Mouse (Mus musculus): ENCODE results near the gene Zbtb4. TPM values are rescaled to one million over a fixed set of nuclear protein-coding genes. Genes with fewer than 3 reads are reported as not detected.

The Zbtb4 gene
- polyA plus RNA-seq, 1 experiment from 2014 or later = 3.6 TPM

DNA sequence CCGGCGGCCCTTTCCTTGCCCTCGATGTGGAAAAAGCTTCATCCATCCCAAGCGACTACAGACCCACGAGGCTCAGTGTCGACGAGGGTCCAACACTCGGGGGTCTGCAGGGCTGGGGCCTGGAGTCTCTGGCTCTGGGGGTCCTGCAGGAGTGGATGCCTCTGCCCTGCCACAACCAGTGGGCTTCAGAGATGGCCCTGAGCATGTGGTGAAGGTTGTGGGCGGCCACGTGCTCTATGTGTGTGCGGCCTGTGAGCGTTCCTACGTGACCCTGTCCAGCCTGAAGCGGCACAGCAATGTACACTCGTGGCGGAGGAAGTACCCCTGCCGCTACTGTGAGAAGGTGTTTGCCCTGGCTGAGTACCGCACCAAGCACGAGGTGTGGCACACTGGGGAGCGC lies 10.8 kb downstream of the Zbtb4 start:
- no peak for ATAC-seq (replicated peaks; ENCODE audit: extremely low read depth, insufficient read depth, low FRiP score)
- Histone ChIP-seq H3K4me2 (ENCODE audit: low read depth, low read length) (no peak overlapping the region), H3K36me3 (ENCODE audit: control insufficient read depth, insufficient read depth) (no peaks in the 10 kb centered on the region; the same call in 1 of the 2 replicates), H3K9me3 (replicated peaks; ENCODE audit: control insufficient read depth, low read length) (no peaks in the 10 kb centered on the region), H3K9ac (ENCODE audit: low read length) (no peak overlapping the region), H3K4me3 (ENCODE audit: low read length) (no peak overlapping the region), H3K27me3 (ENCODE audit: control insufficient read depth, insufficient read depth, low read length) (no peaks in the 10 kb centered on the region), H3K4me1 (ENCODE audit: control insufficient read depth, insufficient read depth, low read length) (peaks cover 9% of the 10 kb centered on the region), H3K27ac (ENCODE audit: low read length) (no peak overlapping the region)
- WGBS = 86% methylated on average over 20 of the region's 20 CpGs

DNA sequence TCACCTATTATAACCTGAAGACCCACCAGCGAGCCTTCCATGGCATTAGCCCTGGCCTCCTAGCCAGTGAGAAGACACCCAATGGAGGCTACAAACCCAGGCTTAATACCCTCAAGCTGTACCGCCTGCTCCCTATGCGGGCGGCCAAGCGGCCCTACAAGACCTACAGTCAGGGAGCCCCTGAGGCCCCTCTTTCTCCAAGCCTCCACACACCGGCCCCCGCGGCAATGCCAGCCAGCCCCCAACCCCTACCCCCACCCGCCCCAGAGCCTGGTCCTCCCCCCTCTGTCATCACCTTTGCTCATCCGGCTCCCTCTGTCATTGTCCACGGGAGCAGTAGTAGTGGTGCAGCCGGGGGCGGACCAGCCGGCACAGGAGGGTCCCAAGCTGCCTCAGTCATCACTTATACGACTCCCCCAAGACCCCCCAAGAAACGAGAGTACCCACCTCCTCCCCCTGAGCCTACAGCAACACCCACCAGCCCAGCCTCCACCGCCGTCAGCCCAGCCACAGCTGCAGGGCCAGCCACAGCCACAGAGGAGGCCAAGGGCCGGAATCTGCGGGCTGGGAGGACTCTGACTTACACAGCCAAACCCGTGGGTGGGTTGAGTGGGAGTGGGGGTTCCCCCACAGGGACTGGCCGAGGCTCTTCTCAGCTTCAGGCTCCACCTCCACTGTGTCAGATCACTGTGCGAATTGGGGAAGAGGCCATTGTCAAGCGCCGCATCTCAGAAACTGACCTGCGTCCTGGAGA lies 12.0 kb downstream of the Zbtb4 start:
- 62% methylated on average over 26 of the region's 26 CpGs for WGBS
- H3K36me3 ChIP-seq (ENCODE audit: control insufficient read depth, insufficient read depth) = no peaks in the 10 kb centered on the region; the same call in 1 of the 2 replicates
- no peak overlapping the region; the same call in 1 of the 2 replicates for H3K9ac ChIP-seq (ENCODE audit: low read length)
- H3K27ac ChIP-seq (ENCODE audit: low read length) = no peak overlapping the region
- no peaks in the 10 kb centered on the region for H3K9me3 ChIP-seq (replicated peaks; ENCODE audit: control insufficient read depth, low read length)
- no peak overlapping the region for H3K4me3 ChIP-seq (ENCODE audit: low read length)
- ATAC-seq (replicated peaks; ENCODE audit: extremely low read depth, insufficient read depth, low FRiP score) = no peak
- H3K27me3 ChIP-seq (ENCODE audit: control insufficient read depth, insufficient read depth, low read length) = no peaks in the 10 kb centered on the region
- H3K4me2 ChIP-seq (ENCODE audit: low read depth, low read length) = no peak overlapping the region
- peaks cover 9% of the 10 kb centered on the region for H3K4me1 ChIP-seq (ENCODE audit: control insufficient read depth, insufficient read depth, low read length)

DNA sequence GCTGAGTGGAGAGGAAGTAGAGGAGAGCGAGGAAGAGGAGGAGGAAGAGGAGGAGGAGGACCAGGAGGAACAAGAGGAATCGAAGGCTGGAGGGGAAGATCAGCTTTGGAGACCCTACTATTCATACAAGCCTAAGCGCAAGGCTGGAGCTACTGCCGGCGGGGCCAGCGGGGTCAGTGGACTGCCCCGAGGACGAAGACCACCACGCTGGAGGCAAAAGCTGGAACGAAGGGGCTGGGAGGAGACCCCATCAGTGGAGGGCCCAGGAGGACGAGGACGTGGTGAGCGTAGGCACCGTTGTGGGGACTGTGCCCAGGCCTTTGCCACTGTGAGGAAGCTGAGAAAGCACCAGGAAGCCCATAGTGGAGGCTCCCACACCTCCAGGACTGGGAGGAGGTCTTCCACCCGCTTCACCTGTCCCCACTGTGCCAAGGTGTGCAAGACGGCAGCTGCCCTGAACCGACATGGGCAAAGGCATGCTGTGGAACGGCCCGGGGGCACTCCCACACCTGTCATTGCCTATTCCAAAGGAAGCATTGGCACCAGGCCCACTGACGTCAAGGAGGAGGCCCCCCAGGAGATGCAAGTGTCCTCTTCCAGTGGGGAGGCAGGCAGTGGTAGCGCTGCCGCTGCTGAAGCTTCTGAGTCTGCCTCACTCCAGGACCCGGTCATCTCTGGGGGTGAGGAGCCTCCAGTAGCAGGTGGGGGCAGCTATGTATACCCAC lies 12.7 kb downstream of the Zbtb4 start:
- Histone ChIP-seq H3K27me3 (ENCODE audit: control insufficient read depth, insufficient read depth, low read length) (no peaks in the 10 kb centered on the region), H3K4me3 (ENCODE audit: low read length) (no peak overlapping the region), H3K4me1 (ENCODE audit: control insufficient read depth, insufficient read depth, low read length) (peaks cover 9% of the 10 kb centered on the region), H3K4me2 (ENCODE audit: low read depth, low read length) (no peak overlapping the region), H3K9me3 (replicated peaks; ENCODE audit: control insufficient read depth, low read length) (no peaks in the 10 kb centered on the region), H3K27ac (ENCODE audit: low read length) (no peak overlapping the region), H3K36me3 (ENCODE audit: control insufficient read depth, insufficient read depth) (no peaks in the 10 kb centered on the region; the same call in 1 of the 2 replicates), H3K9ac (ENCODE audit: low read length) (no peak overlapping the region; the same call in 1 of the 2 replicates)
- WGBS = 68% methylated on average over 23 of the region's 23 CpGs
- no peak for ATAC-seq (replicated peaks; ENCODE audit: extremely low read depth, insufficient read depth, low FRiP score)

DNA sequence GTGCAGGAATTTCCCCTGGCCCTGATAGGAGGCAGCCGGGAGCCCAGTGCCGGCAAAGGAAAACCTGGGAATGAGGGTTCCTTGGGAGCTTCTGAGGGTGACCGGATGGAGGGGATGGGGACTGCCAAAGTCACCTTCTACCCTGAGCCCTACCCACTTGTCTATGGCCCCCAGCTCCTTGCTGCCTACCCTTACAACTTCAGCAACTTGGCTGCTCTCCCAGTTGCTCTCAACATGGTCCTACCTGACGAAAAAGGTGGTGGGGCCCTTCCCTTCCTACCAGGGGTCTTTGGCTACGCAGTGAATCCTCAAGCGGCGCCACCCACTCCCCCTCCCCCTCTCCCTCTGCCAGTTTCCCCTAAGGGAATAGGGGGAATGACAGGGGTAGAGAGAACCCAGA lies 13.3 kb downstream of the Zbtb4 start:
- 0 out of 2 replicates have a peak, but pooled peaks have one; percentile 12 for ATAC-seq (replicated peaks; ENCODE audit: extremely low read depth, insufficient read depth, low FRiP score)
- H3K4me2 ChIP-seq (ENCODE audit: low read depth, low read length) = no peak overlapping the region

DNA sequence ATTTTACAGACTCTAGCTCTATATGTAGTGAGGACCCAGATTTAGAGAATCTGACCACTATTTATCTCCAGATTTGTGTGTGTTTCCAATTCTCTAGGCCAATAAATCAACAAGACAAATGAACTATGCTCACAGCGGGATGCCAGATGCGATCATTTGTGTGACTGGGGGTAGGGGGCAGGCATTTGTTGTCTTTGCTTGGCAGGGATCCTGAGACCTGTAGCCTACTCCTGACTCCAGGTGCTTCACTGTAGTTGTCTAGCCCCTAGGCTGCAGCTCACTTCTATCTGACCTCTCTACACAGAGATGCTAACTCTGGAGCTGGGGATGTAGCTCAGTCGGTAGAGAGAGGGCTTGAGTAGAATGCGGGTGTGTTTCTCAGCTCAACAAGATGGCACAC lies 16.1 kb downstream of the Zbtb4 start:
- Histone ChIP-seq H3K27me3 (ENCODE audit: control insufficient read depth, insufficient read depth, low read length) (no peaks in the 10 kb centered on the region), H3K9ac (ENCODE audit: low read length) (no peak overlapping the region), H3K4me1 (ENCODE audit: control insufficient read depth, insufficient read depth, low read length) (peaks cover 17% of the 10 kb centered on the region), H3K4me3 (ENCODE audit: low read length) (no peak overlapping the region), H3K4me2 (ENCODE audit: low read depth, low read length) (no peak overlapping the region), H3K27ac (ENCODE audit: low read length) (no peak overlapping the region), H3K9me3 (replicated peaks; ENCODE audit: control insufficient read depth, low read length) (no peaks in the 10 kb centered on the region), H3K36me3 (ENCODE audit: control insufficient read depth, insufficient read depth) (no peaks in the 10 kb centered on the region; the same call in 1 of the 2 replicates)
- 37% methylated on average over 4 of the region's 4 CpGs for WGBS
- no peak for ATAC-seq (replicated peaks; ENCODE audit: extremely low read depth, insufficient read depth, low FRiP score)

More for the DNA sequence above, 13.3 kb downstream of the Zbtb4 start:
- Histone ChIP-seq H3K36me3 (ENCODE audit: control insufficient read depth, insufficient read depth) (no peaks in the 10 kb centered on the region; the same call in 1 of the 2 replicates), H3K4me1 (ENCODE audit: control insufficient read depth, insufficient read depth, low read length) (peaks cover 9% of the 10 kb centered on the region), H3K4me3 (ENCODE audit: low read length) (no peak overlapping the region), H3K9me3 (replicated peaks; ENCODE audit: control insufficient read depth, low read length) (no peaks in the 10 kb centered on the region), H3K27ac (ENCODE audit: low read length) (no peak overlapping the region), H3K27me3 (ENCODE audit: control insufficient read depth, insufficient read depth, low read length) (no peaks in the 10 kb centered on the region), H3K9ac (ENCODE audit: low read length) (0 out of 2 replicates have a peak overlapping the region, but pooled peaks have one; percentile 11)
- WGBS = 44% methylated on average over 7 of the region's 7 CpGs

DNA sequence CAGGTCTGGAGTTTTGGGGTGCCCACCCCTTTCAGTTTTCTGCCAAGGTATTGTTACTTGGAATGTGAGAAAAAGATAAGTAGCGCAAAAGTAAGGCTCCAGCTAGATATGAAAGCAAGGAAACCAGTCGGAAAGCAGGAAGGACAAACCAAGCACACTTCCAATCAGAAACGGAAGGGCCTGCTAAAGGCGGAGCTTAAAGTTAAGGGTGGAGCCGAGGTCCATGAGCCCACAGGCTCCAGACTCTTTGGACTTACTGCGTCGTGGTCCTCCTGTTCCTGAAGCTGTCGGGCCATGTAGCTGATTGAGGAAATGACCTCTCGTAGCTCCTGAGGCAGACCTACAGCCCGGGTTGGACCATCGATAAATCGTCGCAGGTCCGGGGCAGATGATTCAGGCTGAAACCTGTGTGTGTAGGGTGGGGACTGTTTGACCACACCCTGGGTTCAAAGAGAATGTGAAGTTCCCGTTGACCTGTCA lies 19.1 kb downstream of the Zbtb4 start:
- Histone ChIP-seq H3K27me3 (ENCODE audit: control insufficient read depth, insufficient read depth, low read length) (no peaks in the 10 kb centered on the region), H3K4me2 (ENCODE audit: low read depth, low read length) (peak overlapping the region; percentile 60), H3K9ac (ENCODE audit: low read length) (peak overlapping the region; percentile 48), H3K36me3 (ENCODE audit: control insufficient read depth, insufficient read depth) (no peaks in the 10 kb centered on the region), H3K9me3 (replicated peaks; ENCODE audit: control insufficient read depth, low read length) (no peaks in the 10 kb centered on the region), H3K27ac (ENCODE audit: low read length) (no peak overlapping the region; the same call in 1 of the 2 replicates), H3K4me3 (ENCODE audit: low read length) (peak overlapping the region; percentile 40), H3K4me1 (ENCODE audit: control insufficient read depth, insufficient read depth, low read length) (peaks cover 8% of the 10 kb centered on the region)
- WGBS = 27% methylated on average over 15 of the region's 15 CpGs
- peak; percentile 34; the same call in 1 of the 2 replicates for ATAC-seq (replicated peaks; ENCODE audit: extremely low read depth, insufficient read depth, low FRiP score)

DNA sequence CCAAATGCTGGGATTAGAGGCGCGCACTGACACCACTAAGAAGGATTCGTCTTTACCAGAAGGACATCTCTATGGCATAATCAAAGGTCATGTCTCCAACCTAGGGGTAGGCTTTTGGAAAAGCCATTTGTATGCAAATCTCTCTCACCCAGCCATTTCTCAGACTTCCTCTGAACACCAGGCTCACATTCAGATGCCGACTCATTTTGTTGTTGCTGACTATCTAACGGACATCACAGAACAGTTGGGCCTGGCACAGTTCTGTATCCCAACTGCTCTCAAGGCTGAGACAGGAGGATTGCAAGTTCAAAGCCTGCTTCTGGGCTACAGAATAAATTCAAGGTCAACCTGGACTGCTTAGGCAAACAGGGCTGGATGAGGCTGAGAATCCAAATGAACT lies 21.6 kb downstream of the Zbtb4 start:
- H3K27me3 ChIP-seq (ENCODE audit: control insufficient read depth, insufficient read depth, low read length) = no peaks in the 10 kb centered on the region
- H3K27ac ChIP-seq (ENCODE audit: low read length) = no peak overlapping the region
- ATAC-seq (replicated peaks; ENCODE audit: extremely low read depth, insufficient read depth, low FRiP score) = no peak
- no peak overlapping the region for H3K9ac ChIP-seq (ENCODE audit: low read length)
- H3K9me3 ChIP-seq (replicated peaks; ENCODE audit: control insufficient read depth, low read length) = no peaks in the 10 kb centered on the region
- peaks cover 8% of the 10 kb centered on the region for H3K4me1 ChIP-seq (ENCODE audit: control insufficient read depth, insufficient read depth, low read length)
- H3K36me3 ChIP-seq (ENCODE audit: control insufficient read depth, insufficient read depth) = no peaks in the 10 kb centered on the region
- no peak overlapping the region for H3K4me2 ChIP-seq (ENCODE audit: low read depth, low read length)
- WGBS = 88% methylated on average over 5 of the region's 5 CpGs
- no peak overlapping the region for H3K4me3 ChIP-seq (ENCODE audit: low read length)

DNA sequence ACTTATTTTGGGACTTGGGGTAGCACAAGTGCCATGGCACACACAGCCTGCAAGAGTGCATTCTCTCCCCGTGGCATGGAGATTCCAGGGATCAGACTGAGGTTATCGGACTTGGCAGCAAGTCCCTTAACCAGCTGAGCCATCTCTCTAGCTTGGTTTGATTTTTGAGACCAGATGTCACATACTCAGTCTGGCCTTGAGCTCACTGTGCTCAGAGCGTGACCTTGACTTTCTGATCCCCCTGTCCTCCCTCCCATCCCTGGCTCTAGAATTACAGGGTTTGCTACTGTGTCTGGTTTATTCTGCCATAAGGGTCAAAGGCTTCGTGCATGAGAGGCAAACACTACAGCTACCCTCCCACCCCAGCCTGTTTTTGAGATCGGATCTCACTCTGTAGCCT lies 23.7 kb downstream of the Zbtb4 start:
- Histone ChIP-seq H3K4me2 (ENCODE audit: low read depth, low read length) (no peak overlapping the region), H3K4me1 (ENCODE audit: control insufficient read depth, insufficient read depth, low read length) (peaks cover 8% of the 10 kb centered on the region), H3K27ac (ENCODE audit: low read length) (0 out of 2 replicates have a peak overlapping the region, but pooled peaks have one; percentile 24), H3K9me3 (replicated peaks; ENCODE audit: control insufficient read depth, low read length) (no peaks in the 10 kb centered on the region), H3K4me3 (ENCODE audit: low read length) (no peak overlapping the region), H3K9ac (ENCODE audit: low read length) (peak overlapping the region; percentile 30; the same call in 1 of the 2 replicates), H3K27me3 (ENCODE audit: control insufficient read depth, insufficient read depth, low read length) (no peaks in the 10 kb centered on the region), H3K36me3 (ENCODE audit: control insufficient read depth, insufficient read depth) (no peaks in the 10 kb centered on the region)
- 47% methylated on average over 5 of the region's 5 CpGs for WGBS
- ATAC-seq (replicated peaks; ENCODE audit: extremely low read depth, insufficient read depth, low FRiP score) = no peak

DNA sequence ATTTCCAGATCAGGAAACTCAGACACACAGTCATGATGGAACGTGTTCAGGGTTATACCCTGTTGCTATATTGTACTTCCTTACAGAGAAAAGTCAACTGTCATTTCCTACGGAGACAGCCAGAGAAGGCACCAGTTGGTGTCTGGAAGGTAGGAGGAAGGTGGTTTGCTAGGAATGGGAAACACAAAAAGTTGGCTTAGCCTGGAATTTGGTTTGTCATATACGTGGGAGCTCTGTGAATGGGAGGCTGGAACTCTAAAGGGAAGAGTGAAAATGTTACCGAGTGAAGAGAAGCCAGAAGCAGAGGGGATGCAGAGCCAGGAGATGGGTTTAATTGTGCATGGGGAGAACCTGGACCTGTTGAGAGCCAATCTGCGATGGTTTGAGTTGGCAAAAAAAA lies 25.7 kb downstream of the Zbtb4 start:
- H3K4me2 ChIP-seq (ENCODE audit: low read depth, low read length) = no peak overlapping the region
- H3K27ac ChIP-seq (ENCODE audit: low read length) = no peak overlapping the region
- no peak overlapping the region for H3K9ac ChIP-seq (ENCODE audit: low read length)
- peaks cover 2% of the 10 kb centered on the region; the same call in 1 of the 2 replicates for H3K4me1 ChIP-seq (ENCODE audit: control insufficient read depth, insufficient read depth, low read length)
- H3K27me3 ChIP-seq (ENCODE audit: control insufficient read depth, insufficient read depth, low read length) = no peaks in the 10 kb centered on the region
- no peaks in the 10 kb centered on the region for H3K36me3 ChIP-seq (ENCODE audit: control insufficient read depth, insufficient read depth)
- no peaks in the 10 kb centered on the region for H3K9me3 ChIP-seq (replicated peaks; ENCODE audit: control insufficient read depth, low read length)
- ATAC-seq (replicated peaks; ENCODE audit: extremely low read depth, insufficient read depth, low FRiP score) = no peak
- 66% methylated on average over 5 of the region's 5 CpGs for WGBS
- no peak overlapping the region for H3K4me3 ChIP-seq (ENCODE audit: low read length)
